Mouse (Mus musculus) cortical plate, adult 2 months (tissue): Measurements from ENCODE around the gene Grik4.

Experiments used
- CTCF ChIP-seq: fragments of 200-500 bp; IDR thresholded peaks from 2 replicates; pipeline ENCODE4 v1.5.1; 2011; ENCODE audit warnings: mild to moderate bottlenecking, control low read depth, low read length; ENCODE audit not compliant: insufficient read depth; ENCODE audit errors: extremely low read depth
- POLR2A ChIP-seq: fragments of 200-500 bp; IDR thresholded peaks from 2 replicates; pipeline ENCODE4 v1.6.1; 2011; ENCODE audit warnings: mild to moderate bottlenecking, low read length, control low read depth; ENCODE audit not compliant: insufficient read depth; ENCODE audit errors: extremely low read depth

DNA sequence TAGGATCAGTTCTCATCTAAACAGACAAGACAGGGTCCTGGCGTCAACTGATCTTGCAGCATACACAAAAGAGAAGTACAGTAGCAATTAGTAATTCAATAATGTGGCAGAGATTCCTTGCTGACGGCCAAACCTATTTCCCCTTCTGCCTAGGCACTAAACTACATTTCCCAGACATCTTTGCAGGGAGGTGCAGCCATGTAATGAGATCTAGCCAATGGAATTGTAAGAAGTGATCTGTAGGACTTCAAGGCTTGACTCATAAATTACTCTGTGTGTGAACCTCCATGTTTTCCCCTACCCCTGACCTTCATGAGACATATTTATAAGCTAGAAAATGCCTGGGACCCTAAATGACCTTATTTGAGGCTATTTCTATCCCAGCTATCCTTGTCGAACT, 296.7 kb downstream of the Grik4 start:
- no peak for TF ChIP-seq CTCF
- TF ChIP-seq POLR2A = no peak
